Mouse (Mus musculus) G1E (cell line): ENCODE measurements at regions not wholly inside any gene's neighbourhood (a gene's known extent, or its start where the extent isn't known, plus 50 kb on each side); places are given as distances from the start of the nearest gene placed in this dataset.

Source experiments
- CTCF ChIP-seq: IDR thresholded peaks from 2 replicates; pipeline ENCODE4 v1.5.1; 2012; ENCODE audit warnings: low read depth, low read length, inconsistent platforms, mixed read lengths
- GATA1 ChIP-seq: IDR thresholded peaks from 2 replicates; pipeline ENCODE4 v1.6.1; 2012; ENCODE audit warnings: borderline replicate concordance, low read length, inconsistent platforms, mixed read lengths
- GATA2 ChIP-seq: IDR thresholded peaks from 2 replicates; pipeline ENCODE4 v1.6.1; 2012; ENCODE audit warnings: low read depth, low read length, inconsistent platforms, borderline replicate concordance
- POLR2AphosphoS5 ChIP-seq: IDR thresholded peaks from 2 replicates; pipeline ENCODE4 v1.6.1; 2012; ENCODE audit warnings: low read depth, low read length, inconsistent platforms; ENCODE audit not compliant: insufficient replicate concordance
- TAL1 ChIP-seq: conservative IDR thresholded peaks from 2 replicates; pipeline ENCODE4 v1.6.1; 2012; ENCODE audit warnings: low read depth, low read length, inconsistent platforms, mixed read lengths

DNA sequence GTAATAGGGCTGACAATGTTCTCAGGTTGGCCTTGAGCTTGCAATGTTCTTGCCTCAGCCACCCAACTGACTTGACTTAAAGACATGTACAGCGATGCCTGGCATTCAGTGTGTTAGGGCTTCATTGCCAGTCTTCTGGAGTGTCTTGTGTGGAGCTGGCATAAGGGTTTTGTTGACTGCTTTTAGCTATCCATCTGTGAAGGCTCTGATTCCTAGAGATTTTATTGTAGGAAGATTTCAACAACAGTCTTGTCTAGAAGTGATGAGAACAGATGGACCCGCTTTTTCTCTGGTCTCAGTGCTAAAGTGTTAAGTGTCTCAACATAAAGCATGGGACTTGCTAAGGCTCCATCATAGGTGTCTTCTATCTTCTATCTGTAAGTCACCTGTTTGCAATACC lies 145.3 kb upstream of the Npsr1 start:
- TF ChIP-seq CTCF (no peak), GATA1 (no peak), POLR2AphosphoS5 (no peak), GATA2 (no peak), TAL1 (no peak)
